Mouse (Mus musculus) neural tube, embryonic 13.5 days (tissue): ENCODE results near the gene Majin. TPM values are rescaled to one million over a fixed set of nuclear protein-coding genes. Genes with fewer than 3 reads are reported as not detected.

Source experiments
- ATAC-seq: fragments of 200-750 bp; cut with Nextera tagmentation; 2 replicates; pipeline ENCODE4 v1.8.0; 2017; ENCODE audit warnings: low read depth, mild to moderate bottlenecking, moderate TSS enrichment, moderate library complexity
- H3K27ac ChIP-seq: fragments of 300-500 bp; sonication (generic); replicated peaks from 2 replicates; pipeline ENCODE4 v1.5.1; 2015; ENCODE audit warnings: moderate library complexity, mild to moderate bottlenecking, inconsistent platforms
- H3K27me3 ChIP-seq: fragments of 300-500 bp; sonication (generic); 2 replicates; pipeline ENCODE4 v1.6.1; 2015; ENCODE audit warnings: mild to moderate bottlenecking, inconsistent platforms
- H3K36me3 ChIP-seq: fragments of 300-500 bp; sonication (generic); 2 replicates; pipeline ENCODE4 v1.6.1; 2015; ENCODE audit warnings: mild to moderate bottlenecking, inconsistent platforms
- H3K4me1 ChIP-seq: fragments of 300-500 bp; sonication (generic); replicated peaks from 2 replicates; pipeline ENCODE4 v1.6.1; 2015; ENCODE audit warnings: inconsistent platforms
- H3K4me2 ChIP-seq: fragments of 300-500 bp; sonication (generic); 2 replicates; pipeline ENCODE4 v1.6.1; 2015; ENCODE audit warnings: inconsistent platforms, mild to moderate bottlenecking, moderate library complexity
- H3K4me3 ChIP-seq: fragments of 300-500 bp; sonication (generic); 2 replicates; pipeline ENCODE4 v1.5.1; 2015; ENCODE audit warnings: mild to moderate bottlenecking, inconsistent platforms
- H3K9ac ChIP-seq: fragments of 300-500 bp; sonication (generic); 2 replicates; pipeline ENCODE4 v1.6.1; 2015; ENCODE audit warnings: moderate library complexity, mild to moderate bottlenecking, inconsistent platforms
- H3K9me3 ChIP-seq: fragments of 300-500 bp; sonication (generic); 2 replicates; pipeline ENCODE4 v1.6.1; 2016; ENCODE audit warnings: inconsistent platforms
- WGBS: fragments of 180-500 bp; shearing (Covaris S2); methylation state at CpG from one replicate; pipeline ENCODE4 v1.1.7; 2015; 5-methylcytosine and 5-hydroxymethylcytosine counted together
- polyA plus RNA-seq: library from polyadenylated mRNA; unstranded; fragments of >200 nt; fragmentation: Nextera tagmentation; extraction: Ambion mirVana; gene quantifications from 2 replicates; pipeline ENCODE4 v1.2.1, GENCODE M21; 2015

Majin gene
- polyA plus RNA-seq, 1 experiment from 2014 or later, result not detected

DNA sequence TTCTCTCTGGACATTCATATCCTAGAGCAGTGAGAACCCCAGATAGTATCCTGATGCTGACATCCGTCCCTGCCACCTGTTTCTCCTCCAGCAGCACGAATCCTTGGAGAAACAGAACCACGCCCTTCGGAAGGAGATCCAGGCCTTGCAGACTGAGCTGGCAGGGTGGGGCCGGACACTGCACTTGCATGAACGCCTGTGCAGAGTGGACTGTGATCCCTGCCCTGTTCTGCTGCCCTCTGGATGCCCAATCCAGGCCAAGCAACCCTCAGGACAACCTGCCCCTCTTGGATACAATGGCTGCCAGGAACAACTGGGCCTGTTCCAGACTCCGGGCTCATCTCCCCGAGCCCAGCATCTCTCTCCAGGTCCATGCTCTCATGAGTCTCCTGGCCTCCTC lies 13.0 kb upstream of the Majin start:
- H3K9me3 ChIP-seq, result no peaks in the 10 kb centered on the region
- H3K9ac ChIP-seq, result no peak overlapping the region
- H3K4me2 ChIP-seq, result no peak overlapping the region
- no peaks in the 10 kb centered on the region for H3K27me3 ChIP-seq
- H3K4me1 ChIP-seq, result no peaks in the 10 kb centered on the region
- H3K27ac ChIP-seq, result no peak overlapping the region
- no peaks in the 10 kb centered on the region for H3K36me3 ChIP-seq
- WGBS, result 85% methylated on average over 8 of the region's 8 CpGs
- no peak for ATAC-seq
- no peak overlapping the region for H3K4me3 ChIP-seq

GRCm38 (mm10) chr19:6174771-6175170 lies 9.4 kb upstream of the Majin start:
- 45% methylated on average over 5 of the region's 5 CpGs for WGBS
- Histone ChIP-seq H3K27ac (no peak overlapping the region), H3K4me3 (no peak overlapping the region), H3K9ac (no peak overlapping the region), H3K4me2 (no peak overlapping the region), H3K4me1 (no peaks in the 10 kb centered on the region), H3K27me3 (no peaks in the 10 kb centered on the region), H3K36me3 (no peaks in the 10 kb centered on the region), H3K9me3 (no peaks in the 10 kb centered on the region; the same call in 1 of the 2 replicates)
- ATAC-seq, result no peak

GRCm38 (mm10) chr19:6178775-6179174 lies 5.4 kb upstream of the Majin start:
- 85% methylated on average over 6 of the region's 6 CpGs for WGBS
- Histone ChIP-seq H3K4me1 (no peaks in the 10 kb centered on the region), H3K4me3 (no peak overlapping the region), H3K9me3 (no peaks in the 10 kb centered on the region; the same call in 1 of the 2 replicates), H3K9ac (no peak overlapping the region), H3K27me3 (no peaks in the 10 kb centered on the region), H3K27ac (no peak overlapping the region), H3K36me3 (no peaks in the 10 kb centered on the region), H3K4me2 (no peak overlapping the region)
- no peak for ATAC-seq

GRCm38 (mm10) chr19:6181629-6182028 lies 2.6 kb upstream of the Majin start:
- no peak overlapping the region for H3K27ac ChIP-seq
- H3K4me2 ChIP-seq, result no peak overlapping the region
- no peak overlapping the region for H3K9ac ChIP-seq
- no peak overlapping the region for H3K4me3 ChIP-seq
- no peak for ATAC-seq
- H3K4me1 ChIP-seq, result no peaks in the 10 kb centered on the region
- H3K27me3 ChIP-seq, result no peaks in the 10 kb centered on the region
- no peaks in the 10 kb centered on the region for H3K36me3 ChIP-seq
- no peaks in the 10 kb centered on the region; the same call in 1 of the 2 replicates for H3K9me3 ChIP-seq
- 31% methylated on average over 5 of the region's 5 CpGs for WGBS

DNA sequence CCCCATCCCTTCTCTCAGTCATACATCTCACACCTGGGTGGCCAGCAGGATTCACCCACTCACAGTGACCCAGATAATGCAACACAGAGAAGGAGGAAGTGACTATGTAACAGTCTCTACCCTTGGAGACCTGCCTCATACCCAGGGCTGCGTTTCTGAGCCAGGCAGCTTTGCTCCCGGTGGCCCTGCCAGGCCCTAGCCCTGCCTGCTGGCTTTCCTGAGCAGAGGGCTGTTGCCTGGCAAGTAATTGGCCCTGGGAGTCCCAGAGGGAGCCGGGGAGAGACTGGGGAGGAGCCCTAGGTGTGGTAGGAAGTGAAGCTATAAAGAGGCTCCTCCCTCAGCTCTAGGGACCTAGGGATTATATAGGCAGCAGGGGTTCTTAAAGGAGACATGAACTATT lies 1.7 kb upstream of the Majin start:
- Histone ChIP-seq H3K27me3 (no peaks in the 10 kb centered on the region), H3K27ac (no peak overlapping the region), H3K9me3 (no peaks in the 10 kb centered on the region; the same call in 1 of the 2 replicates), H3K4me2 (no peak overlapping the region), H3K9ac (no peak overlapping the region), H3K36me3 (no peaks in the 10 kb centered on the region), H3K4me3 (no peak overlapping the region), H3K4me1 (no peaks in the 10 kb centered on the region)
- 14% methylated on average over 3 of the region's 3 CpGs for WGBS
- ATAC-seq, result no peak

DNA sequence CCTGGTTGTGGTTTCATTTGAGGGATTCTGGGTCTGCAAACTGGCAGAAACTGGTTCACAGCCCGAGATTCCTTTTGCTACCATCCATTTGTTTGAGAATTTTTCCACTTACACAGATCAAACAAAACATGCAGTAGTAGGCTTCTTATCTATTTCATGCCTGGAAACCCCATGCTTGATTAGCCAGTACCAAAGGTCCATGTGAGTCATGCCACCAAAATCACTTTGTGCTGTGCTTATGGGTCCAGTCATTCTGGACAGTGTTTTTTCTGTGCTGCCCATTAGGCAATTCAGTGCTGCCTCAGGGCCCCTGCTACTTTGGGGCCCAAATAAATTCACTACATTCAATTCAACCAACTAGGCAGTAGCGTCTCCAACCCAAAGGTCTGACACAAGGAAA lies 20.1 kb downstream of the Majin start:
- WGBS, result 80% methylated on average over 2 of the region's 2 CpGs

DNA sequence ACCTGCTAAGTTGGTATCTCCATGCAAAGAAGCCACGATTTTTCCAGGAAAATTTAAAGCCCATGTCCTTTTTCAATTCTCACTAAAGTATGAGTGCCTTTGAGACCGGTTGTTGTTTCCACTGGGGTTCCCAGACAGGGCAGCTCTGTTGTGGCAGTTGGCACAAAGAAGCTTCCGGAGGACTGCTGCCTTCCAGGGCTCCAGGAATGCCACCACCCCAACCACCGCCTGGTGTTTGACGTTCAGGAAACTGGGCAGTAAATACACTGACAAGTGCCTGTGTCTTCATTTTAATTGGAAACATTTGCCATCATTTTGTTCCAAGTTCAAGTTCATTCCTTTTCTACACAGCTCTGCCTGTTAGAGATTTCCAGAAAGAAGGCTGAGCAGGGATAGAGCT lies 22.5 kb downstream of the Majin start:
- H3K4me3 ChIP-seq, result no peak overlapping the region
- H3K27me3 ChIP-seq, result no peaks in the 10 kb centered on the region
- no peak overlapping the region for H3K9ac ChIP-seq
- ATAC-seq, result no peak
- no peaks in the 10 kb centered on the region for H3K9me3 ChIP-seq
- H3K36me3 ChIP-seq, result no peaks in the 10 kb centered on the region
- WGBS, result 79% methylated on average over 5 of the region's 5 CpGs
- no peak overlapping the region for H3K27ac ChIP-seq
- no peaks in the 10 kb centered on the region for H3K4me1 ChIP-seq
- no peak overlapping the region for H3K4me2 ChIP-seq

More for the DNA sequence above, 20.1 kb downstream of the Majin start:
- no peaks in the 10 kb centered on the region for H3K4me1 ChIP-seq
- no peak overlapping the region for H3K4me2 ChIP-seq
- no peak overlapping the region for H3K9ac ChIP-seq
- H3K9me3 ChIP-seq, result no peaks in the 10 kb centered on the region
- H3K27ac ChIP-seq, result no peak overlapping the region
- no peak overlapping the region for H3K4me3 ChIP-seq
- no peaks in the 10 kb centered on the region for H3K36me3 ChIP-seq
- no peak for ATAC-seq
- no peaks in the 10 kb centered on the region for H3K27me3 ChIP-seq

- ATAC-seq, result no peak
- Histone ChIP-seq H3K4me3 (no peak overlapping the region), H3K36me3 (no peaks in the 10 kb centered on the region), H3K27me3 (no peaks in the 10 kb centered on the region), H3K4me2 (no peak overlapping the region), H3K4me1 (no peaks in the 10 kb centered on the region), H3K27ac (no peak overlapping the region), H3K9ac (no peak overlapping the region), H3K9me3 (no peaks in the 10 kb centered on the region)
- WGBS, result 74% methylated on average over 6 of the region's 6 CpGs
These were observed 32.0 kb downstream of the Majin start for GRCm38 (mm10) chr19:6216046-6216705.

DNA sequence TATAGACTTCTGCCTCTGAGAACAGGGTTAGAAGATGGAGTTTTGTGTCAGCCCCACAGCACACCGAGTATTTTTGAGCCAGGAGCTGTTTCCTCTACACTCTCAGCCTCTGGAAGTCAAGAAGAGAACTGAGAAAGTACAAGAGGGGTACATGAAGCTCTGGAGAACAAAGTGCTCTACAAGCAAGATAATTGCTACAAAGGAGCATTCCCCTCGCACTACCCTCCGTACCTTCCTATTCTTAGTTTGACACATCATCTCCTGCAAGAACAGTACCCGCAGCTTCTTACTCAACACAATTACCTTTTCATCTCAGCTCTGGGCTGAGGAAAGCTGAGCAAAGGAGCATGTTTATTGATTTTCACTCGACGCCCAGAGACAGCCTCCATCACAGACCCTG lies 34.4 kb downstream of the Majin start:
- Histone ChIP-seq H3K4me2 (no peak overlapping the region), H3K27ac (no peak overlapping the region), H3K4me1 (no peaks in the 10 kb centered on the region), H3K9ac (no peak overlapping the region), H3K4me3 (no peak overlapping the region), H3K27me3 (no peaks in the 10 kb centered on the region), H3K36me3 (no peaks in the 10 kb centered on the region), H3K9me3 (no peaks in the 10 kb centered on the region)
- ATAC-seq, result no peak
- 70% methylated on average over 6 of the region's 6 CpGs for WGBS

GRCm38 (mm10) chr19:6226135-6226534 lies 41.9 kb downstream of the Majin start, which contains the start of gene Gpha2:
TSS of gene Gpha2 (plus strand) at chr19:6226380.
- H3K36me3 ChIP-seq, result peaks cover 49% of the 10 kb centered on the region
- no peak within 1 kb of the TSS for H3K4me2 ChIP-seq
- no peak for ATAC-seq

GRCm38 (mm10) chr19:6226763-6227162 lies 42.6 kb downstream of the Majin start:
- WGBS, result 89% methylated on average over 14 of the region's 14 CpGs
- Histone ChIP-seq H3K27me3 (no peaks in the 10 kb centered on the region), H3K9ac (no peak overlapping the region), H3K36me3 (peaks cover 55% of the 10 kb centered on the region), H3K9me3 (no peaks in the 10 kb centered on the region), H3K27ac (no peak overlapping the region), H3K4me1 (no peaks in the 10 kb centered on the region), H3K4me2 (no peak overlapping the region), H3K4me3 (no peak overlapping the region)
- no peak for ATAC-seq

More at GRCm38 (mm10) chr19:6226135-6226534, 41.9 kb downstream of the Majin start, which contains the start of gene Gpha2:
- WGBS, result 21% methylated on average over 2 of the region's 2 CpGs
- Histone ChIP-seq H3K4me3 (no peak within 1 kb of the TSS), H3K27me3 (no peaks in the 10 kb centered on the region), H3K27ac (no peak within 1 kb of the TSS), H3K4me1 (no peaks in the 10 kb centered on the region), H3K9me3 (no peaks in the 10 kb centered on the region), H3K9ac (no peak within 1 kb of the TSS)

DNA sequence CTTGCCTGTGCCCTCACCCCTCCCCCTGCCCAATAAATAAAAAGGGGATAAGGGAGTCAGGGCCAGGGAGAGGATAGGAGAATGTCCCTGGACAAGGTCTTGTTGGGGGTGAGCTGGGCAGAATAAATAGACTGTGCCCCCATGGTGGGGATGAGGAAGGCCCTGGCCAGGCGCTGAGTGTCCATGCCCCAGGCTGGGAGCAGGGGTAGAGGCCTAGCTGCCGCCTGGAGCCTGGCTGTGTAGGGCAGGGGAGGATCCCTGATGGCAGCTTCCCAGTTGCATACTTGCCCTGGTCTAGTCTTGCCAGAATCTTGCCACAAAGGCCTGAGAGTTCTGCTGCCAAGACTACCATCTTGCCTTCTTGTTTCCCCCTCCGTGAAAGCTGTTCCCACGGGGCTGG lies 43.7 kb downstream of the Majin start:
- no peaks in the 10 kb centered on the region for H3K4me1 ChIP-seq
- ATAC-seq, result no peak
- no peaks in the 10 kb centered on the region for H3K9me3 ChIP-seq
- no peak overlapping the region for H3K4me3 ChIP-seq
- H3K36me3 ChIP-seq, result peaks cover 66% of the 10 kb centered on the region
- no peak overlapping the region for H3K9ac ChIP-seq
- no peaks in the 10 kb centered on the region for H3K27me3 ChIP-seq
- H3K4me2 ChIP-seq, result no peak overlapping the region
- H3K27ac ChIP-seq, result no peak overlapping the region
- 84% methylated on average over 4 of the region's 4 CpGs for WGBS

- Histone ChIP-seq H3K27ac (no peak overlapping the region), H3K4me2 (no peak overlapping the region), H3K36me3 (peaks cover 76% of the 10 kb centered on the region), H3K9ac (no peak overlapping the region), H3K9me3 (no peaks in the 10 kb centered on the region), H3K4me1 (peaks cover 19% of the 10 kb centered on the region), H3K4me3 (no peak overlapping the region), H3K27me3 (no peaks in the 10 kb centered on the region)
- WGBS, result 87% methylated on average over 4 of the region's 4 CpGs
- ATAC-seq, result no peak
These were observed 46.2 kb downstream of the Majin start for GRCm38 (mm10) chr19:6230411-6230810.
